Mouse (Mus musculus): ENCODE measurements around the gene Sp6. TPM values are rescaled to one million over a fixed set of nuclear protein-coding genes. Genes with fewer than 3 reads are reported as not detected.

Gene Sp6
- polyA plus RNA-seq, 1 experiment from 2014 or later, result 0.22 TPM

DNA sequence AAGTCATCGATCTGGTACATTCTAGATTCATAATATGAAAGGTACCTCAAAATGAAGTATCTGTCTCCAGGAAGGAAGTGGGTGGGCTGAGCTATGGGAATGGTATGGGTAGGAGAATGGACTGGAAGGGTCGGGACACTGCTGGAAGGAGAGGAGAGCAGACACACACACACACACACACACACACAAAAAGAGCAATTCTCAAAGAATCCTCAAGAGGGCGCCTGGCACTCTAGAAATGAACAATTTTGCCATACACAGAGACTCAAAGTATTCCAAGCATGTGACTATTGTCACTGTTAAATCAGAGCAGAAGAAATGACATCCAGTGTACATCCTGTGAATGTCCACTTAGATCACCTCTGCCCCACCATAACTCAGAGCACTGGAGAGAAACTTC, 59.3 kb downstream of the Sp6 start:
- DNase-seq (peak; percentile 90), ATAC-seq (ENCODE audit: insufficient read depth) (peak; percentile 49; the same call in 1 of the 2 replicates)
- WGBS, result 28% methylated on average over 3 of the region's 3 CpGs
- Histone ChIP-seq H3K4me2 (no peak overlapping the region), H3K27ac (ENCODE audit: low read depth) (no peak overlapping the region), H3K4me3 (ENCODE audit: low read depth, low read length) (no peak overlapping the region), H3K9me3 (ENCODE audit: low read depth, low read length) (no peaks in the 10 kb centered on the region), H3K9ac (no peak overlapping the region), H3K4me1 (ENCODE audit: insufficient read depth) (no peaks in the 10 kb centered on the region), H3K36me3 (ENCODE audit: insufficient read depth) (peaks cover 6% of the 10 kb centered on the region), H3K27me3 (ENCODE audit: insufficient read depth, low read length) (no peaks in the 10 kb centered on the region)
- peak; percentile 86 for TF ChIP-seq CTCF (IDR thresholded peaks at IDR 0.05; ENCODE audit: low read depth)

DNA sequence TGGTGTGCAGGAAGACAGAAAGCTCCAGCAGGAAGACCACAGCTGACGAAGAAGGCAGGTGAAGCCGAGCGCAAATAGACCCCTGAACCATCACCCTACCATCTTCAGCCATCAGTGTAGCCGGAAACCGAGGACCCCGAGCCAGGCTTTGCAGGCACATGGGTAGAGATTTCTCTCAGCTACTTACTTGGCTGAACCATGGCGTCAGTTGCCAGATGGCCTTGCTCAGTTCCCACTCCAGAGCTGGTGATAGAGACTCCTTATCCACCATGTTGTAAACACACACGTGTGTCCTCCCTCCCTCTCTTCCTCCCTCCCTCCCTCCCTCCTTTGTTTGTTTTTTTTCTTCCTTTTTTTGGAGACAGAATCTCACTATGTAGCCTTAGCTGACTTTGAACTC, 61.0 kb downstream of the Sp6 start:
- ATAC-seq (ENCODE audit: insufficient read depth) (peak; percentile 66; the same call in 1 of the 2 replicates), DNase-seq (peak; percentile 81)
- Histone ChIP-seq H3K9me3 (ENCODE audit: low read depth, low read length) (no peaks in the 10 kb centered on the region), H3K27me3 (ENCODE audit: insufficient read depth, low read length) (no peaks in the 10 kb centered on the region), H3K4me1 (ENCODE audit: insufficient read depth) (no peaks in the 10 kb centered on the region), H3K27ac (ENCODE audit: low read depth) (no peak overlapping the region), H3K4me3 (ENCODE audit: low read depth, low read length) (no peak overlapping the region), H3K9ac (no peak overlapping the region), H3K36me3 (ENCODE audit: insufficient read depth) (no peaks in the 10 kb centered on the region), H3K4me2 (no peak overlapping the region)
- TF ChIP-seq CTCF (IDR thresholded peaks at IDR 0.05; ENCODE audit: low read depth), result no peak
- WGBS, result 29% methylated on average over 8 of the region's 8 CpGs

Small RNAs within 50 kb of the gene (microRNA-seq; reads per million reads assigned to microRNA genes)
- gene Mir8103 (ENCODE audit: borderline number of aligned reads), result 1.4 reads per million

Other genes with a start within 250 kb of the Sp6 start
- 10.3 and 15.7 TPM in 2 replicates for gene Snx11, start 235.8 kb upstream of the Sp6 start, polyA plus RNA-seq (2014; fragmentation: Nextera tagmentation; extraction: Ambion mirVana)
- gene Cbx1, start 224.3 kb upstream of the Sp6 start, polyA plus RNA-seq (2014; fragmentation: Nextera tagmentation; extraction: Ambion mirVana), result 103 and 112 TPM in 2 replicates
- gene Nfe2l1, start 183.4 kb upstream of the Sp6 start, polyA plus RNA-seq (2014; fragmentation: Nextera tagmentation; extraction: Ambion mirVana), result 34.6 and 39.5 TPM in 2 replicates
- 144 and 151 TPM in 2 replicates for gene Copz2, start 163.5 kb upstream of the Sp6 start, polyA plus RNA-seq (2014; fragmentation: Nextera tagmentation; extraction: Ambion mirVana)
- gene Cdk5rap3, start 96.9 kb upstream of the Sp6 start, polyA plus RNA-seq (2014; fragmentation: Nextera tagmentation; extraction: Ambion mirVana), result 61.8 and 63.8 TPM in 2 replicates
- gene Prr15l, start 85.3 kb upstream of the Sp6 start, polyA plus RNA-seq (2014; fragmentation: Nextera tagmentation; extraction: Ambion mirVana), result 24.1 and 30.8 TPM in 2 replicates
- gene Pnpo, start 69.4 kb upstream of the Sp6 start, polyA plus RNA-seq (2014; fragmentation: Nextera tagmentation; extraction: Ambion mirVana), result 18.4 and 19.5 TPM in 2 replicates
- 22.3 and 23.7 TPM in 2 replicates for gene Sp2, start 30.4 kb upstream of the Sp6 start, polyA plus RNA-seq (2014; fragmentation: Nextera tagmentation; extraction: Ambion mirVana)
- gene Scrn2, start 16.5 kb downstream of the Sp6 start, polyA plus RNA-seq (2014; fragmentation: Nextera tagmentation; extraction: Ambion mirVana), result 24.5 and 30.2 TPM in 2 replicates
- gene Lrrc46, start 28.0 kb downstream of the Sp6 start, polyA plus RNA-seq (2014; fragmentation: Nextera tagmentation; extraction: Ambion mirVana), result 1.1 and 1.5 TPM in 2 replicates
- 84.5 and 85.5 TPM in 2 replicates for gene Mrpl10, start 28.2 kb downstream of the Sp6 start, polyA plus RNA-seq (2014; fragmentation: Nextera tagmentation; extraction: Ambion mirVana)
- gene Osbpl7, start 37.2 kb downstream of the Sp6 start, polyA plus RNA-seq (2014; fragmentation: Nextera tagmentation; extraction: Ambion mirVana), result 6.3 and 12.8 TPM in 2 replicates
- gene Tbx21, start 101.9 kb downstream of the Sp6 start, polyA plus RNA-seq (2014; fragmentation: Nextera tagmentation; extraction: Ambion mirVana), result not detected in 2 replicates
- 9.4 and 10.8 TPM in 2 replicates for gene Tbkbp1, start 138.1 kb downstream of the Sp6 start, polyA plus RNA-seq (2014; fragmentation: Nextera tagmentation; extraction: Ambion mirVana)
- gene Kpnb1, start 174.5 kb downstream of the Sp6 start, polyA plus RNA-seq (2014; fragmentation: Nextera tagmentation; extraction: Ambion mirVana), result 81.2 and 83.4 TPM in 2 replicates